Mouse (Mus musculus): ENCODE measurements around the gene Ankrd28.

DNA sequence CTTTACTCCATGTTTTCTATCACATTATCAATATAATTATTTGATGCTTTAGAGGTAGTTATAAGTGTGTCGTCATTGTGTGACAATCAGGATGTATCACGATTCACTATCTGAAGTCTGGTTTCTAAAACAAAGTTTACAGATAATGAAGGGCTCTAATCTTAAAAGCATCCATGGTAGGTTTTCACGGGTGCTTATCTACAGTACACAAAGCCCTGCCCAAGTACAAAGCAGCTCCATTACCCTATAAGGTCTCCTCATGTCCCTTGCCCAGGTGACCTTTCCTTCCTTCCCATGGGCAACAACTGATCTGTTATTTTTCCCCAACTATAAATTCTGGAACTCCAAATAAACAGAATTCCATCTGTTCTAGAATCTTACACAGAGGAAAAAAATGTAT, 87.9 kb downstream of the Ankrd28 start:
- TF ChIP-seq CTCF (IDR thresholded peaks at IDR 0.05; ENCODE audit: control insufficient read depth, insufficient read depth, insufficient read length) (no peak), CEBPB (IDR thresholded peaks at IDR 0.05; ENCODE audit: low read depth) (no peak), USF1 (IDR thresholded peaks at IDR 0.05; ENCODE audit: low read depth) (no peak), MYOG (IDR thresholded peaks at IDR 0.05; ENCODE audit: control insufficient read depth, extremely low read depth, insufficient read length) (no peak), FOSL1 (IDR thresholded peaks at IDR 0.05; ENCODE audit: insufficient read depth, low read length, poor library complexity, severe bottlenecking) (no peak), MYOD1 (IDR thresholded peaks at IDR 0.05; ENCODE audit: control insufficient read depth, insufficient read length, low read depth) (no peak), MAX (IDR thresholded peaks at IDR 0.05) (no peak)
